Mouse (Mus musculus): ENCODE measurements around the gene Ap2s1. TPM values are rescaled to one million over a fixed set of nuclear protein-coding genes. Genes with fewer than 3 reads are reported as not detected.
"Not testable (repeated sequence)": the region's sequence is repeated elsewhere in the genome, so short reads cannot be mapped to it uniquely, and the experiment has no call there.

The Ap2s1 gene
- polyA plus RNA-seq (2015; fragmentation: Nextera tagmentation; extraction: Ambion mirVana), result 251 and 272 TPM in 2 replicates

DNA sequence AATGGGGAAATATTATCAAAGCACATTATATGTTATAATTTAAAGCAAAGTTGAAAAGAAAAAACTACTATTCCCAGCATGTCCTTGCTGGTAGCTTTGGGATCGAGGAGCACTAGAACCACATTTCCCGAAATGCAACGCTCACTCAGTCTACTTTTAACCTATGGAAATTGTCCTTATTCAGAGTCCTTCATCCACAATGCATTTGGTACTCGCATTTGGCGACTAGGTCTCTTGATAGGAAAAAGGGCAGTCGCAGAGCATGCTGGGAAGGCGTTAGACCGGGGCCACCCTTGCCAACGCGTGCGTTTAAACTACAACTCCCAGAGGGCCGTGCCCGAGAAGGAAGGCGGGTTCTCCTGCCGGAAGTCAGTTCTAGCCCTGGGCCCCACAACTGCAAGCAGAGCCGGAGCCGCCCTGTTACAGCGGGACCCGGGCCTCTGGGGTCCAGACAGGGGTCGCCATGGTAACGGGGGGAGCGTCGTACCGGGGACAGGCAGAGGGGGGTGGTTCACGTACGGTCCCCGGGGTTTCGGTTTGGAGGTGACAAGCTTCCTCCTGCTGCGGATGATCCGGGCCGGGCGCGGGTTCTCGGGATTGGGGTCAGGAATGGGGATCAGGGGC is at the start of gene Ap2s1:
Gene Ap2s1 (plus strand): TSS at position 338 of the 624 bp plus-strand sequence.
- H3K4me3 ChIP-seq (replicated peaks), result peak within 1 kb of the TSS; percentile 95
- 0% methylated on average over 34 of the region's 34 CpGs for whole genome bisulfite sequencing

DNA sequence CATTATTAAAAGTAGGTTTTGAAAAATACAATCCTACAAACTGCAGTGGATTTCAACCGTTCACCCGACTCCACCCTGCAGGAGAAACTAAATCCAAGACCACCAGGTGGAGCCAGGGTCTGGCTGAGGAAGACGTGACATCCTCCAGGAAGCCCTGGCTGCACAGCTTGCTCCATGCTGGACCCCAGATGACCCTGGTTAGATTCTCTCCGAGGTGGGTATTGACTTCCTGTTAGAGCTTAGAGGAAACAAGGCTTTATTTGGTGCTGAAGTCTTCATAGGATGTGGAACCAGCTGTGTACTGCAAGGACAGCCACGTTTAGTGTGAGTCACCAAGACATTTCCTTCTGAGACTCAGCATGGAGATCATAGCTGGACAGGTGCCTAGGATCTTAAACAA is 49.0 kb upstream of the Ap2s1 start:
- ATAC-seq (ENCODE audit: insufficient read depth, low FRiP score, low read depth), result peak; percentile 18; the same call in 1 of the 2 replicates
- H3K36me3 ChIP-seq, result no peaks in the 10 kb centered on the region
- no peaks in the 10 kb centered on the region for H3K27me3 ChIP-seq (replicated peaks)
- WGBS, result 65% methylated on average over 5 of the region's 5 CpGs
- H3K4me2 ChIP-seq, result no peak overlapping the region
- no peaks in the 10 kb centered on the region for H3K9me3 ChIP-seq
- no peaks in the 10 kb centered on the region for H3K4me1 ChIP-seq
- H3K4me3 ChIP-seq (replicated peaks), result no peak overlapping the region
- H3K27ac ChIP-seq, result no peak overlapping the region
- no peak overlapping the region for H3K9ac ChIP-seq

More for the DNA sequence above, at the start of gene Ap2s1:
- peak within 1 kb of the TSS; percentile 91 for H3K9ac ChIP-seq
- peak within 1 kb of the TSS; percentile 67; the same call in 1 of the 2 replicates for H3K27ac ChIP-seq
- peaks cover 16% of the 10 kb centered on the region for H3K4me1 ChIP-seq
- no peaks in the 10 kb centered on the region for H3K9me3 ChIP-seq
- H3K36me3 ChIP-seq, result no peaks in the 10 kb centered on the region
- peak within 1 kb of the TSS; percentile 69 for H3K4me2 ChIP-seq
- peak; percentile 97 for ATAC-seq (ENCODE audit: insufficient read depth, low FRiP score, low read depth)
- no peaks in the 10 kb centered on the region for H3K27me3 ChIP-seq (replicated peaks)

DNA sequence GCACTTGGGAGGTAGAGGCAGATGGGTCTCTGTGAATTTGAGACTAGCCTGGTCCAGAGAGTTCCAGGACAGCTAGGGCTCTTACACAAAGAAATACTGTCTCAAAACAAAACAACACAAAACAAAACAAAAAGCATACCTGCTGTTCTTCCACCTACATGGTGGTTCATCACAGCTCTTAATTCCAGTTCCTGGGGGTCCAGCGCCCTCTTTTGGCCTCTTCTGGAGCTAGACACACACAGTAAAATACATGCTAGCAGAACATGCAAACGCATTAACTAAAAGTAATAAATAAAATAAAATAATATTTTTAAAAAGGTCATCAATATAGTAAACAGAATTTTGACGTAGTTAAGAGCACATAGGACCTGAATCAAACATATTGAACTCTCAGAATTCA is 43.2 kb upstream of the Ap2s1 start:
- no peak overlapping the region for H3K4me2 ChIP-seq
- no peak overlapping the region for H3K9ac ChIP-seq
- H3K36me3 ChIP-seq, result no peaks in the 10 kb centered on the region
- H3K9me3 ChIP-seq, result no peaks in the 10 kb centered on the region
- no peaks in the 10 kb centered on the region for H3K4me1 ChIP-seq
- WGBS, result 34% methylated on average over 3 of the region's 3 CpGs
- H3K27ac ChIP-seq, result no peak overlapping the region
- no peak for ATAC-seq (ENCODE audit: insufficient read depth, low FRiP score, low read depth)
- no peak overlapping the region for H3K4me3 ChIP-seq (replicated peaks)
- no peaks in the 10 kb centered on the region for H3K27me3 ChIP-seq (replicated peaks)

DNA sequence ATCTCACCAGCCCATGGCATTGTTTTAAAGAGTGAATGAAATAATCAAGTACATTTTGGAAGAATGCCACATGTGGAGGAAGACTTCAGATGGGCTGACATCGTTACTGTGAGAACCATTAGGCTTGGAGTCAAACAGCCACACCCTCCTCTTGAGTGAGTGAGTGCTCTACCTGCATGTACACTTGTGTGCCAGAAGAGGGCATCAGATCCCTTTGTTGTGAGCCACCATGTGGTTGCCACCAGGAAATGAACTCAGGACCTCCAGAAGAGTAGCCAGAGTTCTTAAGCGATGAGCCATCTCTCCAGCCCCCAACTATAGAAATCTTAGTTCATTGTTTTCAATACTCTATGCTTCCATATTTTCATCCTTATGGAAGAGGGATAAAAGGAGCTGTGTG is 39.2 kb upstream of the Ap2s1 start:
- Histone ChIP-seq H3K9me3 (no peaks in the 10 kb centered on the region), H3K36me3 (no peaks in the 10 kb centered on the region), H3K27ac (no peak overlapping the region), H3K4me3 (replicated peaks) (no peak overlapping the region), H3K4me1 (no peaks in the 10 kb centered on the region), H3K27me3 (replicated peaks) (no peaks in the 10 kb centered on the region), H3K4me2 (no peak overlapping the region), H3K9ac (no peak overlapping the region)
- no peak for ATAC-seq (ENCODE audit: insufficient read depth, low FRiP score, low read depth)
- 59% methylated on average over 2 of the region's 2 CpGs for WGBS

DNA sequence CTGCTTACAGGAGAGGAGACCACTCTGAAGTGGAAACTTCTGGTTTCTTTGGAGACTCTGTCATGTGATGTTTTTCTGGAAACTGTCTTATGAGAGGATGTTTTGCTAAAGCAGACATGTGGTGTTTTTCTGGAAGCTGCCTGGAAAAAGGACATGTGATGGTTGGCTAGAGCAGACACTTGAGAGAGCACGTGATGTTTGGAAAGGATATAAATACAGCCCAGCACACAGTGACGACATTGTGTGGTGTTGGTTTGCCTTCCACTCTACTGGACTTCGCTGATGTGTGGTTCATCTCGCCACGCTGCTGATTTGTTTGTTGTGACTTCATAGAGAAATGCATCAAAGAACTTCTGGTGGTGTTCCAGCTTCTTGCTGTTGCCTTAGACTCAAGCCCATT is 37.6 kb upstream of the Ap2s1 start:
- H3K4me1 ChIP-seq, result no peaks in the 10 kb centered on the region
- no peaks in the 10 kb centered on the region for H3K9me3 ChIP-seq
- 67% methylated on average over 5 of the region's 5 CpGs for WGBS
- no peak overlapping the region for H3K27ac ChIP-seq
- H3K9ac ChIP-seq, result no peak overlapping the region
- no peak overlapping the region for H3K4me3 ChIP-seq (replicated peaks)
- H3K27me3 ChIP-seq (replicated peaks), result no peaks in the 10 kb centered on the region
- H3K36me3 ChIP-seq, result no peaks in the 10 kb centered on the region
- no peak for ATAC-seq (ENCODE audit: insufficient read depth, low FRiP score, low read depth)
- H3K4me2 ChIP-seq, result no peak overlapping the region

DNA sequence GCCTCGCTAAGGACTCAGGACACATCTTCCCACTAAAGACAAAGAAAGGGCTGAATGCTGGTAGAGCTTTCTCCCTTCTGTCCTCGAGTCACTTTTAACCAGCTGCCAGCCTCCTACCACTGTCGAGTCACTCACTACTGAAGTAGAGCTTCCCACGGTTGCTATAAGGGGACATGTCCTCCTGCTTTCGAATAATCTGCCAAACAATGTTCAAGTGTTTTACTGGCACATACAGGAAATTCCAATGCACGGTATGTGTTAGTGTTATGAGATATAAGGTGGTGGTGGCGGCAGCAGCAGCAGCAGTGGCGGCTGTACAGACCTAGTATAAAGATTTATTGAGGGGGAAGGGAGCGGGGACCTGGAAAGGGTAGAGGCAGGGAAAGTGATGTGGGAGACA is 31.8 kb upstream of the Ap2s1 start:
- 29% methylated on average over 9 of the region's 9 CpGs for WGBS

DNA sequence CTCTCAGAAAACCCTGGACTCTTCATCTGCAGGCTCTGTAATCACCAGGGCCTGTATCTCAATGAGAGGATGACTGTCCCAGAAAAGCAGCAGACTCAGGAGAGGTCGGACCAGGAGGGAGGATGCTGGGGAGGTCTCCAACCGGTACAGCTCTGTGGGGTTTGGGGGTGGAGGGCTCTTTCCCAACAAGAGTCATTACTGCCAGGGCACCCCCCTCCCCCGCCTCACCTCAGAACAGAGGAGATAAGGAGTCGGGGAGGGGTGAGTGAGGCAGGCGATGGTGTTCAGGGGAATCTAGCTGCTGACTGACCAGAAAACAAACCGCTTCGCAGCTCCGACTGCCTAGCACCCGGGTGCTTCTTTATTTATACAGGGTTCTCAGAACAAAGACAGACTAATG is 30.0 kb upstream of the Ap2s1 start:
- no peak overlapping the region for H3K4me3 ChIP-seq (replicated peaks)
- no peak for ATAC-seq (ENCODE audit: insufficient read depth, low FRiP score, low read depth)
- no peak overlapping the region for H3K27ac ChIP-seq
- no peak overlapping the region for H3K9ac ChIP-seq
- no peaks in the 10 kb centered on the region for H3K27me3 ChIP-seq (replicated peaks)
- no peak overlapping the region for H3K4me2 ChIP-seq
- no peaks in the 10 kb centered on the region for H3K9me3 ChIP-seq
- H3K4me1 ChIP-seq, result no peaks in the 10 kb centered on the region
- H3K36me3 ChIP-seq, result no peaks in the 10 kb centered on the region
- 17% methylated on average over 9 of the region's 9 CpGs for WGBS

More for the DNA sequence above, 31.8 kb upstream of the Ap2s1 start:
- H3K27ac ChIP-seq, result no peak overlapping the region
- H3K9ac ChIP-seq, result no peak overlapping the region
- ATAC-seq (ENCODE audit: insufficient read depth, low FRiP score, low read depth), result no peak
- no peak overlapping the region for H3K4me2 ChIP-seq
- no peaks in the 10 kb centered on the region for H3K4me1 ChIP-seq
- no peaks in the 10 kb centered on the region for H3K27me3 ChIP-seq (replicated peaks)
- no peak overlapping the region for H3K4me3 ChIP-seq (replicated peaks)
- no peaks in the 10 kb centered on the region for H3K36me3 ChIP-seq
- no peaks in the 10 kb centered on the region for H3K9me3 ChIP-seq

DNA sequence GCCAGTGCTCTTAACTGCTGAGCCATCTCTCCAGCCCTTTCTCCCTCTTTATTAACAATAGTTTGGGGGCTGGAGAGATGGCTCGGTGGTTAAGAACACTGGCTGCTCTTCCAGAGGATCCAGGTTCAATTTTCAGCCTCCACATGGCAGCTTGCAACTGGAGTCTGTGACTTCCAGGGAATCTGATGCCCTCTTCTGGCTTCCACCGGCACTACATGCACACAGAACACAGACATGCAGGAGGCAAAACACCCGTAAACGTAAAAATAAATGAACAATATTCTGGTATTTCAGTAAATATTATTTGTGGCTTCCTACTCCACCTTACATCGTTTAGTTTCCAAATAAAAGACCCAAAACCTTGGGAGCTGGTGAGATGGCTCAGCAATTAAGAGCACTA is 27.6 kb upstream of the Ap2s1 start:
- WGBS, result 78% methylated on average over 5 of the region's 5 CpGs
- H3K9me3 ChIP-seq, result no peaks in the 10 kb centered on the region
- no peak overlapping the region for H3K9ac ChIP-seq
- H3K4me2 ChIP-seq, result no peak overlapping the region
- no peaks in the 10 kb centered on the region for H3K36me3 ChIP-seq
- no peak overlapping the region for H3K4me3 ChIP-seq (replicated peaks)
- no peak overlapping the region for H3K27ac ChIP-seq
- no peaks in the 10 kb centered on the region for H3K4me1 ChIP-seq
- no peak for ATAC-seq (ENCODE audit: insufficient read depth, low FRiP score, low read depth)
- H3K27me3 ChIP-seq (replicated peaks), result no peaks in the 10 kb centered on the region

DNA sequence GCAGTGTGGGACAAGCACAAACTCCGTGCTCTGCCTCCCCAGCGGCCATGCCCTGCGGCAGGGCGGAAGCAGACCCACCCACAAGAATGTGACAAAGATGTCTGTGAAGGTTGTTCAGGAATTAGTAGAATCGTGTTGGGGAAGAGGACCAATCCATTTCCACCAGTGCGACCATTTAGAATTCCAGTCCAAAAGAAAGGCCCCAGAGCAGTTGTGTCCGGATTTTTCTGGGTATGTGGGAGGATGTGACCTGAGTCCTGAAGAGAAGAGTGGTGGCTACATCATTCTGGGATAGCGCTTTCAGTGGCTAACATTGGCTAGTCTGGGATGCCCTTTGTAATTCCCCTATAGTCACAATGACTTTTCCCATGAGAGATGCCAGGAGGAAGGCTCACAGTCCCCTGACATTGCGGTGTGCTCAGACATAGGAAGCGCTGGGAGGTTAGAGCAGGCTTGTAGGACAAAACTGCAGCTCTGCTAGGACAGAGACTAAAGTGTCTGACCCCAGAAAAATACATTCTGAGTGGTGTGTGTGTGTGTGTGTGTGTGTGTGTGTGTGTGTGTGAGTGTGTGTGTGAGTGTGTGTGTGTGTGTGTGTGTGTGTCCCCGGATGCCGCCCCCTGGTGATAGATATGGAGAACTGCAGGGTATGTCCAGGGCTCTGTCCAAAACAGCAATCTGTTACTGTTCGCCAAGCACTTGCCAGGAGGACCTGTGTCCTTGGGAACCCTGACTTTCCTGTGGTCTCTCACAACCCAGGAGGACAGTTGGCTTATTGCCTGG is 25.4 kb upstream of the Ap2s1 start:
- Histone ChIP-seq H3K9ac (no peak overlapping the region), H3K27me3 (replicated peaks) (no peaks in the 10 kb centered on the region), H3K4me1 (no peaks in the 10 kb centered on the region), H3K27ac (no peak overlapping the region), H3K9me3 (no peaks in the 10 kb centered on the region), H3K4me2 (no peak overlapping the region), H3K36me3 (no peaks in the 10 kb centered on the region), H3K4me3 (replicated peaks) (no peak overlapping the region)
- ATAC-seq (ENCODE audit: insufficient read depth, low FRiP score, low read depth), result no peak
- 73% methylated on average over 13 of the region's 13 CpGs for WGBS

DNA sequence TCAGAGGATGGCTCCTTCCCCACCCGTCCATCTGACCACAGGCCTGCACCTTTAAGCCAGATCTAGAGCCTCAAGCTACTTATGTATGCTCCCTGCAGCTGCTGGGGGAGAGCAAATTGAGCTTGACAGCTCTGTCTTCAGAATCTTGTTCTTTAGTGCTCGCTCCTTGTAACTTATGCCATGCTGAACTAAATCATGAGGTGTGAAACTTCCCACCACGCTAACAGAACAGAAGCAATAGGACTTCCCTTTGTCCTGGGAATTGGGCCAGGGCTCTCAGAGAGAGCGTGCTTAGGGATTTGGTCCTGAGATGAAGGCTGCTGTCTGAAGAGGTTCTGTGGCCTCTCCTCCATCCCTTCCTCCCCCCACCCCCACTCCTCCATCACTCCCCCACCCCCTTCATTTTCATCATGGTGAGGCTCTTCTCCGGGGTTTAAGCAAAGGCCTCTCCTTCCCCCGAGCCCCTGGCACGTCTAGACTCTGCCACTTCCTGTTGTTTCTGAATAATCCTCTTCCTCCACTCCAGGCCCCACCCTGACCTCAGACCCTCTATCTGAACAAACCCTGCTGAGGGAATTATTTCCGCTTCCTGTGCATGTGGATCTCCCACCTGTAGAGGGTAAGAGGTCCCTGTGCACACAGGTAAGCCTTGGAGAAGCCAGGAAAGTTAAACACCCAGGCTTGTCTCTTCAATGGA is 21.6 kb upstream of the Ap2s1 start:
- not testable (repeated sequence) for H3K27ac ChIP-seq; H3K36me3 ChIP-seq; ATAC-seq (ENCODE audit: insufficient read depth, low FRiP score, low read depth); H3K4me1 ChIP-seq; H3K4me2 ChIP-seq; H3K4me3 ChIP-seq (replicated peaks); H3K9me3 ChIP-seq; H3K9ac ChIP-seq; H3K27me3 ChIP-seq (replicated peaks)
- WGBS, result 28% methylated on average over 8 of the region's 8 CpGs

DNA sequence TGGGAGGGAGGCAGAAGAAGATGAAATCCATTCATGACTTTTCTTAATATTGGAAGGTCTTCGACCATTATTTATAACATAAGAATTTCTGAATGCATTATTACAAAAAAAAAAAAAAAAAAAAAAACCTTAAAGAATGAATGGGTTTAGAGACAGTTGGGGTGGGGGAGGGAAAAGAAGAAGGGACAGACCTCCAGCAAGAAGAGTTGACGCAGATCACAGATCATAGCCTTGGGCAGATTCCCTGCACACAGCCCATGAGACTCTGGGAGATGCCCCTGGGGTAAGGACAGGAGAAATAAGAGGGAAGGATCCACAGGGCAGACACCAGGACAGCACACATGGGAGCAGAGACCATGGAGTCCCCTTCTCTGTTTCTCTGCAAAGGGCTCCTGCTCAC is 16.6 kb upstream of the Ap2s1 start, which contains the start of gene Ceacam9:
Gene Ceacam9 (plus strand): TSS at position 301 of the 400 bp plus-strand sequence.
- Histone ChIP-seq H3K4me2 (no peak within 1 kb of the TSS), H3K4me3 (replicated peaks) (no peak within 1 kb of the TSS), H3K9me3 (no peaks in the 10 kb centered on the region), H3K27me3 (replicated peaks) (no peaks in the 10 kb centered on the region), H3K4me1 (no peaks in the 10 kb centered on the region), H3K27ac (no peak within 1 kb of the TSS), H3K36me3 (no peaks in the 10 kb centered on the region), H3K9ac (no peak within 1 kb of the TSS)
- WGBS, result 73% methylated on average over 2 of the region's 2 CpGs
- ATAC-seq (ENCODE audit: insufficient read depth, low FRiP score, low read depth), result no peak

DNA sequence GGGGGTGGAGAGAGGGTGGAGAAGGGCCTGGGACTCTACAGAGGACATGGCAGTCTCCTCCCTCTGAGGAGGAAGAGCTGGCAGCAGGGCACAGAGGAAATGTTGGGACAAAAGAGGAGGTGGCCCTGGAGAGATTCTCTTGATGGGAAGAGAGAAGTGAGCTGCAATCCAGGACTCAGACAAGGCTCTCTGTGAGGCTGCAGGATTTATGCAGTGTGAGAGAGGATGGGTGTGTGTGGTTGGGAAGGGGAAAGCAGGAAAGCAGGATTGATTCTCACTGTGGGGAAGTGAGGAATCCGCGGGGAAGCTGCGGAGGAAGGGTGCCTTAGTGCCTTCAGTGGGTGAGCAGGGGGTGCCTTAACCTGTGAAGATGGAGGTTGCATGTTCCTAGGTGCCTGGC is 15.7 kb upstream of the Ap2s1 start:
- H3K36me3 ChIP-seq; H3K9ac ChIP-seq; ATAC-seq (ENCODE audit: insufficient read depth, low FRiP score, low read depth); H3K27ac ChIP-seq; H3K4me1 ChIP-seq; H3K9me3 ChIP-seq; H3K4me2 ChIP-seq; H3K27me3 ChIP-seq (replicated peaks); H3K4me3 ChIP-seq (replicated peaks): not testable (repeated sequence)
- WGBS, result 67% methylated on average over 3 of the region's 3 CpGs

Measured in stomach, embryonic 15.5 days (tissue).